Mouse (Mus musculus) forebrain, embryonic 10.5 days (tissue): ENCODE data around the gene Ankrd2. TPM values are rescaled to one million over a fixed set of nuclear protein-coding genes. Genes with fewer than 3 reads are reported as not detected.
A peak's percentile ranks its signal among the peaks of the same experiment; 100 is the strongest.

Experiments used
- DNase-seq: peaks from one replicate; pipeline ENCODE4 v3.0.0-alpha.2; 2017; ENCODE audit warnings: low spot score; ENCODE audit errors: extremely low spot score
- H3K27ac ChIP-seq: fragments of 300-500 bp; sonication (generic); 2 replicates; pipeline ENCODE4 v1.5.1; 2016; ENCODE audit warnings: mild to moderate bottlenecking
- H3K27me3 ChIP-seq: fragments of 300-500 bp; sonication (generic); 2 replicates; pipeline ENCODE4 v1.6.1; 2016; ENCODE audit warnings: mild to moderate bottlenecking; ENCODE audit not compliant: poor library complexity, severe bottlenecking
- H3K36me3 ChIP-seq: fragments of 300-500 bp; sonication (generic); replicated peaks from 2 replicates; pipeline ENCODE4 v1.6.1; 2016; ENCODE audit warnings: mild to moderate bottlenecking, moderate library complexity
- H3K4me1 ChIP-seq: fragments of 300-500 bp; sonication (generic); 2 replicates; pipeline ENCODE4 v1.6.1; 2016
- H3K4me3 ChIP-seq: fragments of 300-500 bp; sonication (generic); 2 replicates; pipeline ENCODE4 v1.5.1; 2016; ENCODE audit warnings: mild to moderate bottlenecking, moderate library complexity
- H3K9me3 ChIP-seq: fragments of 300-500 bp; sonication (generic); 2 replicates; pipeline ENCODE4 v1.6.1; 2016; ENCODE audit warnings: mild to moderate bottlenecking, moderate library complexity
- WGBS: fragments of 180-500 bp; shearing (Covaris S2); methylation state at CpG from one replicate; pipeline ENCODE4 v1.1.7; 2016; 5-methylcytosine and 5-hydroxymethylcytosine counted together
- polyA plus RNA-seq: library from polyadenylated mRNA; unstranded; fragments of >200 nt; fragmentation: Nextera tagmentation; extraction: Ambion mirVana; gene quantifications from 2 replicates; pipeline ENCODE4 v1.2.1, GENCODE M21; 2016

Ankrd2 gene
- polyA plus RNA-seq, 1 experiment from 2014 or later: not detected

DNA sequence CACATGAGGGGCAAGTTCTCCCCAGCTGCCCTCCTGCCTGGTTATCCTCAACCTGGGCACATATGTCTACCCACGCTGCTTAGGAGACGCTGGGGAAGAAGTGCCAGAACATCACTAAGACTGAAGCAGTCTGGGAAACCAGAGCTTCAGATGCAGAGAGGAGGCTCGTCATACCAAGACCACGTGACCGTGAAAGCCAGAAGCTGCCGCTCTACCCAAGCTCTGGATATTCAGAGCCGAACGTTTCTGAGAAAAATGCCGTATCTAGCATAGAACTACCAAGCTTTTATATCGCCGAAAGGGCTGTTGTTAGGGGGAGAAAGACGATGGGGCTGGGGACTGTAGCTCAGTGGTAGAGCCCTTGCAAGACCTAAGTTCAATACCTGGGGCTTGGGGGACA is 2.5 kb downstream of the Ankrd2 start:
- no peaks in the 10 kb centered on the region for H3K9me3 ChIP-seq
- no peak for DNase-seq
- 91% methylated on average over 12 of the region's 12 CpGs for WGBS
- no peak overlapping the region for H3K4me3 ChIP-seq
- H3K27me3 ChIP-seq: peaks cover 19% of the 10 kb centered on the region; the same call in 1 of the 2 replicates
- H3K36me3 ChIP-seq: 0 out of 2 replicates have a peak, but pooled peaks cover 5% of the 10 kb centered on the region
- peaks cover 23% of the 10 kb centered on the region for H3K4me1 ChIP-seq
- H3K27ac ChIP-seq: no peak overlapping the region

DNA sequence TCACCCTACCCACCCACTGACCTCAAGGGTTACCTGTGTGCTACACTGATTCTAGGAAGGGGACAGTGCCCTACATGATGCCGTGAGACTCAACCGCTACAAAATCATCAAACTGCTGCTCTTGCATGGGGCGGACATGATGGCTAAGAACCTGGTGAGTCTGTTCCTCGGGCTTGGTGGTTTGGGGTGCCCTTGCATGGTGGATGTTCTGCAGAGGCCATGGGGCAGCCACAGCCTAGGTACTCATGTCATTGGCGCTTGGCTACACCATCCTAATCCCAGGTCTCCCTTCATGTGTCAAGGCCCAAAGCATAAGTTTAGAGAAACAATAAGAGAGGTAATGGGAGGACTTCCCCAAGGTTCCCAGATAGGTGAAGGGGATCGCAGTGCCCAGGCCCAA is 8.2 kb downstream of the Ankrd2 start:
- H3K4me1 ChIP-seq: peaks cover 13% of the 10 kb centered on the region
- no peaks in the 10 kb centered on the region for H3K9me3 ChIP-seq
- no peak for DNase-seq
- no peaks in the 10 kb centered on the region for H3K36me3 ChIP-seq
- H3K4me3 ChIP-seq: no peak overlapping the region
- H3K27ac ChIP-seq: no peak overlapping the region
- H3K27me3 ChIP-seq: peaks cover 25% of the 10 kb centered on the region; the same call in 1 of the 2 replicates
- WGBS: 92% methylated on average over 6 of the region's 6 CpGs

DNA sequence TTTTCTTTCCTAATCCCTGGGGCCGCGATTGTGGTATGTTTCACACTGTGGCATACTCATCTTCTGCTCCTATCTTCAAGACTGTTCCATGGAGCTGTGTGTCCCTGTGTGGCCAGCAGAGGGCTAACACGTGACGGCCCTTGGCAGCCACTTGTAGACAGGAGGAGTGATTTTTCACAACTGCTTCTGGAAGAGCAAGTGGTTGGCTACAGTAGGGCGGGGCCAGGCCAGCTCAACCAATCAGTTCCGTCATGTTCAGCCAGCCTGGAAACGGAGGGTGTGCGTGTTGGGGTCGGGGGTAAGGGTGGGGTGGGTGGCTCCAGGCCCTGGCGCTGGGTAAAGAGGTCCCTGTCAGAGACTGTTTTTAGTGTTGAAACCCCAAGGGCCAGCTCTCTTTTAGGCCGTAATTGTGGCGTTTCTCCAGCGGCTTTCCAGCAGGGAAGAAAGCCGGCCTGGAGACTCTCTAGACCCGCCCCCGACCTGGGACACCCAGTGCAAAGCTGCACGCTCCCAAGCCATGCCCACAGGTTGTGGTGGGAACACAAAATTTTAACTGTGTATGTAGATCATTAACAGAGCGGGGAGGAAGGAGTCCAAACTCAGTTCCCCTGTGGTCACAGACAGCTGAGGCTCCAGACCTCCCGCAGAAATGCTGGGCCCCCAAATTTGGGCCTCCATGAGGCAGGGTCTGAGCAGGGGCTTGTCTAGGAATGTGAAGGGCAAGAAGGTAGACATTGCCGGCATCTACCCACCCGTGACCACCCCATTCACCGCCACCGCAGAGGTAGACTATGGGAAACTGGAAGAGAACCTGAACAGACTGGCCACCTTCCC is 9.7 kb downstream of the Ankrd2 start, which contains the start of gene Hoga1:
Gene Hoga1, plus strand, starts transcription at position 342 of the 834 bp plus-strand sequence.
- peak within 1 kb of the TSS; percentile 49 for H3K4me3 ChIP-seq
- peaks cover 11% of the 10 kb centered on the region; the same call in 1 of the 2 replicates for H3K27me3 ChIP-seq
- peak; percentile 83 for DNase-seq
- peaks cover 13% of the 10 kb centered on the region for H3K4me1 ChIP-seq
- H3K27ac ChIP-seq: peak within 1 kb of the TSS; percentile 65
- H3K36me3 ChIP-seq: no peaks in the 10 kb centered on the region
- 29% methylated on average over 23 of the region's 23 CpGs for WGBS
- H3K9me3 ChIP-seq: no peaks in the 10 kb centered on the region

DNA sequence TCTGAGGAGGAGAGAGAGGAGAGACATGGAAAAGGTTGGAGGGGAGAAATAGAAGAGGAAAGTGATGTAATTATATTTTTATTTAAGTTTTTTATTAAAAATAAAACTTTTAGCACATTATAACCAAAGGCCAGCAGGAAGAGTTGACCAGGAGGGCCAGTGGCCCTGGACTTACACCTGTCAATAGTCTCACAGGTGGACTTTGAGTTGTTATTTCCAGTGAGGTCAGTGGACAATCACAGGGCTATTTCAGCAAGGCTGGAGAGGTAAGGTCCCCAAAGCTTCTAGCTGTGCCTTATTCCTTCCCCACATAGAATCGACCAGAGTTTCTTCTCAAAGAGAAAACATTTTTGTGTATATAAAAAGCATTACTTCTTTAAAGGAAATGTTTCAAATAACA is 14.5 kb downstream of the Ankrd2 start:
- Histone ChIP-seq H3K27ac (no peak overlapping the region), H3K36me3 (no peaks in the 10 kb centered on the region), H3K9me3 (no peaks in the 10 kb centered on the region), H3K4me1 (peaks cover 19% of the 10 kb centered on the region), H3K4me3 (no peak overlapping the region), H3K27me3 (peaks cover 6% of the 10 kb centered on the region; the same call in 1 of the 2 replicates)
- no peak for DNase-seq
- WGBS: 85% methylated on average over 1 of the region's 1 CpGs

DNA sequence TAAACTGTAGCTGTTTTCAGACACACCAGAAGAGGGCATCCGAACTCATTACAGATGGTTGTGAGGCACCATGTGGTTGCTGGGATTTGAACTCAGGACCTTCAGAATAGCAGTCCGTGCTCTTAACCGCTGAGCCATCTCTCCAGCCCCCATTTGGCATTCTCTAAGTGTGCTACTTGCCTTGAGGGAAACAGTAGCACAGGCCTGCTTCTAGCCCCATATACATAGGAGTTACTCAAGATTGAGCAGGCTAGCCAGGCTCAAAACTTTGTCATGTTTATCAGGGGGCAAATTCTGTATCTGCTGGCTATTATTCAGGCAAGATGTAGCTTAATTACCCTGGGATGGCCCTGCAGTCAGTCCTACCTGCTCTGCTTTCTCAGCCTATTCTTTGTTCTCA is 15.6 kb downstream of the Ankrd2 start:
- peaks cover 8% of the 10 kb centered on the region for H3K4me1 ChIP-seq
- DNase-seq: no peak
- no peak overlapping the region for H3K4me3 ChIP-seq
- no peaks in the 10 kb centered on the region for H3K9me3 ChIP-seq
- H3K27ac ChIP-seq: no peak overlapping the region
- H3K36me3 ChIP-seq: no peaks in the 10 kb centered on the region
- H3K27me3 ChIP-seq: no peaks in the 10 kb centered on the region; the same call in 1 of the 2 replicates
- 90% methylated on average over 3 of the region's 3 CpGs for WGBS

DNA sequence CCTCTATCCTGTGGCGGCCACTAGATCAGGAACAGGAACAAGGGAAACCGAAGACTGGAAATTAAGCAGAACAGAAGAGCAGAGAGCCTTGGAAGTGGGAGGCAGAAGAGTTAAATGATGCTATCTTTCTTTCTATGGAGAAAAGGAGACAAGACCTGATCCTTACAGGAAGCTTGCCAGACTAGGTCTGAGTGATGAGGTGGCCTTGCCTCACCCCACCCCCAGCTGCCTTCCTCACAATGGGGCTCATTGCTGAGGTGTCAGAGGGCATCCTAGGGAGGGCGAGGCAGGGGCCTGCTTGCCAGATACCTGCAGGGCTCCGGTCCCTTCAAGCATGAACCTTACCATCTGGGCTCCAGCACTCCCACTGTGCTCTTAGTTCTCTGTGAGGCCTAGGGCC is 16.1 kb downstream of the Ankrd2 start, which contains the start of gene 4933411K16Rik:
Gene 4933411K16Rik, plus strand, starts transcription at position 301 of the 400 bp plus-strand sequence.
- Histone ChIP-seq H3K4me1 (peaks cover 6% of the 10 kb centered on the region), H3K36me3 (no peaks in the 10 kb centered on the region), H3K4me3 (no peak within 1 kb of the TSS), H3K27ac (no peak within 1 kb of the TSS), H3K27me3 (no peaks in the 10 kb centered on the region), H3K9me3 (no peaks in the 10 kb centered on the region)
- no peak for DNase-seq
- WGBS: 71% methylated on average over 4 of the region's 4 CpGs

DNA sequence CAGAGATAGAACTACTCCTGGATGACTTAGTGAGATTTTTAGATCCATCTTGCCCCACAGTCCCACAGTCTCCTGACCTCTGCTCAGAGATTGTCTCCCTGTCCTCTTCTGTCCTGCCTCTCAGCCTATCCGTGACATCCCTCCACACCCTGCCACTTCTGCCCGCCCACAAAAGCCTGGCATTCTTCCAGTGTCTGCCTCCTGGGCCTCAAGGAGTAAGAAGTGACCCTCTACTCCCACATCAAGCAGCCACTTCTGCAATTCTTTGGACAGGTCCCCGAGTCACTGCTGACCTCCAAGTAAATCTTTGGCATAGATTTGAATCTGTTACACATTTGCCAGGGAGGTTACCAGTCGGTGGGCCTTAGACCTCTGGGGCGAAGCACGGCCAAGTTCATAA is 18.5 kb downstream of the Ankrd2 start:
- H3K9me3 ChIP-seq: no peaks in the 10 kb centered on the region
- no peak overlapping the region for H3K27ac ChIP-seq
- peaks cover 6% of the 10 kb centered on the region for H3K4me1 ChIP-seq
- H3K4me3 ChIP-seq: no peak overlapping the region
- no peaks in the 10 kb centered on the region for H3K36me3 ChIP-seq
- no peak for DNase-seq
- no peaks in the 10 kb centered on the region for H3K27me3 ChIP-seq
- WGBS: 88% methylated on average over 6 of the region's 6 CpGs

DNA sequence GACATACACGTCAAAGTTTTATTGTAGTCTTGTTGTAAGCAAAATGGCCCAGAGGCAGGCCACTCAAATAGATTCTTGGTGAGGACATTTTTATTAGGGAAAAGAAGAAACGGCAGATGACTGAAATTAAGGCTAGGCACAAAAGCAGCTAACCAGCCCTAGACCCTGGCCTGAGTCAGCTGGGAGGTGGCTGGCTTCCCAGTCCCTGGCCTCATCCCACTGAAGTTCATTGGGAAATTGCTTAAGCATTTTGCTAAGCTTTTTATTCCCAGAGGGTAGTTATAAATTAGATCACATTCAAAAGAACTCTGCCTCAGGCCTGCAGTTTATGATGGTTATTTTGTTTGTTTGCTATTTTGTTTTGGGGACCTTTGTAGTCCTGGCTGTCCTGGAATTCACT is 20.1 kb downstream of the Ankrd2 start:
- 98% methylated on average over 2 of the region's 2 CpGs for WGBS
- Histone ChIP-seq H3K4me3 (no peak overlapping the region), H3K27ac (no peak overlapping the region), H3K27me3 (no peaks in the 10 kb centered on the region), H3K36me3 (no peaks in the 10 kb centered on the region), H3K9me3 (no peaks in the 10 kb centered on the region), H3K4me1 (peaks cover 6% of the 10 kb centered on the region)
- DNase-seq: no peak

DNA sequence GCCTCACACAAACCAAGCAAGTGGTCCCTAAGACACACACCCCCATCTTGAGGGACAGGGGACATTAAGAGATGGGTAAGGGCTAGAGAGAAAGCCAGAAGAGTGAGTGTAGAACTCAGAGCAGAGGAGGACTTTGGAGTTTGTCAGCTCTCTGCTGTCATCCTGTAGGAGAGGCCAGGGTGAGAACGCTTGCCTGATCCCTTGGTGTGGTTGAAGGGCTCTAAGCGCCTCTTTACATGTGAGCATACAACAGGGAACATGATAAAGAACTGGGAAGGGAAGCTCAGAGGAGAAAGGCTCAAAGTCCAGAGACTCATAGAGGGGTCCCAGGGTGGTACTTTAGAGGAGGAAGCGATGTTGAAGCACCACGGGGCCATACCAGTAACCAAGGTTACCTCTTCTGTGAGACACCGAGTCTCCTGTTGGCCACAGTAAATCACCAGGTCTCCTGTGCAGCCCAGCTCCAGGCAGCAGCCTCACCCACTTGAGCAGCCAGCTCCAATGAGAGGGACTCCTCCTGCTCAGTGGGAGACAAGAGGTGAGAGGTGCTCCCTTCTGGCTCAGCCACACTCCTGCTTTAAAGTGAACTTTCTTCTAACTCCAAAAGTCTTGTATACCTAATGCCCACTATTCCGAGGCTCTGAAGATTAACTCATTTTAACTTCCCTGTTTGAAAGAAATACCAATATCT is 21.1 kb downstream of the Ankrd2 start:
- Histone ChIP-seq H3K36me3 (no peaks in the 10 kb centered on the region), H3K27me3 (no peaks in the 10 kb centered on the region), H3K9me3 (no peaks in the 10 kb centered on the region), H3K27ac (no peak overlapping the region), H3K4me1 (peaks cover 5% of the 10 kb centered on the region), H3K4me3 (no peak overlapping the region)
- no peak for DNase-seq
- WGBS: 93% methylated on average over 6 of the region's 6 CpGs

DNA sequence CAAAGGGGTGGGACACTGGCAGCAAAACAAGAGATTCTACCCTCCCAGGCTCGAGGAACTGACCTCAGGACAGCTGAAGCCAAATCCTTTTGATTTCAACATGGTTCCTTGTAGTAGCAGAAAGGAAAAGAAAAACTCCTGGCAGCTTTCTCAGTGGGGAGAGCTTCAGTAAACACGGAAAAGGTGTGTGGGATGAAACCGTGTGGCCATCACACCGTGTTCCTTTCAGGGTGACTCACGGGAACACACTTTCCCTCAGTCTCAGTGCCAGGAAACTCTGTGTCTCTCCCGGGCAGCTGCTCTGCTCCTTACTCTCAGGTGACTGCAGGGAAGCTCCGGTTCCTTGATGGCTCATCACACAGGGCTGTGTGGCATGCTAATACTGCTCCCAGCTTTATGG is 22.6 kb downstream of the Ankrd2 start:
- no peak overlapping the region for H3K4me3 ChIP-seq
- H3K9me3 ChIP-seq: no peaks in the 10 kb centered on the region
- H3K4me1 ChIP-seq: no peaks in the 10 kb centered on the region
- no peak for DNase-seq
- H3K36me3 ChIP-seq: no peaks in the 10 kb centered on the region
- 80% methylated on average over 7 of the region's 7 CpGs for WGBS
- no peak overlapping the region for H3K27ac ChIP-seq
- no peaks in the 10 kb centered on the region for H3K27me3 ChIP-seq

DNA sequence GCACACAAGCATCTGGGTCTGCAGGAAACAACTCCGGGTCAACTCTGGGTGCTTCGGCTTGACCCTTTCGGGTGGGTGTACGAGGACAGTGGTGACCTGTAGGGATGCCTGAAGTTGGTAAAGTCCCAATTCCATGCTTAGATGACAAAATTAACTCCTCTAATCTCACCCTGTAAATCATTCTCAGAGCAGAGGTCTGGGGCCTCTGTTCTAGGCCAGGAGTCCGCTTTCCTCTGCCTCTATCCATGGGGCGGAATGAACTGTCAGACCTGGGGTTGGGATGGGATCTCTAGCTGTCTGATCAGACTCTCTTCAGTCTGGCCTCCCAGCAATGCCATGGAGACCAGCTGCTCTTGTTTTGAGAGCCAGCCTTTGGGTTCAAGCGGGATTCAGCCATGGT is 25.6 kb downstream of the Ankrd2 start:
- no peaks in the 10 kb centered on the region for H3K9me3 ChIP-seq
- no peaks in the 10 kb centered on the region for H3K36me3 ChIP-seq
- no peaks in the 10 kb centered on the region for H3K27me3 ChIP-seq
- H3K27ac ChIP-seq: no peak overlapping the region
- 90% methylated on average over 7 of the region's 7 CpGs for WGBS
- no peaks in the 10 kb centered on the region for H3K4me1 ChIP-seq
- no peak for DNase-seq
- no peak overlapping the region for H3K4me3 ChIP-seq

DNA sequence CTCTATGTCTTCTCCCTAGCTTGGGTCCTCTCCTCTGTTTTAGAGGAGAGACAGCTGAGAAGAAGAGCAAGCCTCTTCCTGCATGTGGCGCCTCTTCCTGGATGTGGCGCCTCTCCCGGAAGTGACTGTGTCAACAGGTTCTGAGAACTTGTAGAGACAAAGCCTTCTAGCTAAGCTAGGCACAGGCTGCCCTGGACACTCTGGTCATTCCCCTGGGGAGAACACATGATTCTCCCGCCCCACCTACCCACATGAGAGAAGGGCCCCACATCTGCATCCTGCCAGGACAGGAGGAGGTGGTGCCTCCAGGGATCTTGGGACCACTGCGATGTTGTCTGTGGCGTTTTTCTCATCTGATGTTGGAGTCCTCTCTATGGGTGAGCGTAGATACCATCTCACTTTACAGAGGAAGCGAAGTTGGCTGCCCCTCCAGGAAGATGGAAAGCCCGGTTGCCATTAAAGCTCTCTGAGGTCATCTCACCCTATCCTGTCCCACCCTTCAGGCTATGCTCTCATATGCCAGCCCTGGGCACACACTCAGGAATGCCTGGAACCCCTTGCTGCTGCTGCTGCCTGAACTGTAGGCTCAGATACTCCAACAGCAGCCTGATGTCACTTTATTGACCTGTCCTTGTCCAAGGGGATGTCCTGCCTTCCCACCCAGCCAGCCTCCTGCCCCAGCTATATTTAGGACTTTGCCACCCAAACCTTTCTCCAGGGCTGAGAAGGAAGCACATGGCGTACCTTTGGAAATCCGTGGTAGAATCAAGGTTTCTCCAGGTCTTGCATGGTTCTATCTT is 32.8 kb downstream of the Ankrd2 start:
- no peaks in the 10 kb centered on the region for H3K9me3 ChIP-seq
- H3K27me3 ChIP-seq: no peaks in the 10 kb centered on the region
- no peak overlapping the region for H3K27ac ChIP-seq
- 0 out of 2 replicates have a peak, but pooled peaks cover 4% of the 10 kb centered on the region for H3K4me1 ChIP-seq
- no peak overlapping the region for H3K4me3 ChIP-seq
- 0 out of 2 replicates have a peak, but pooled peaks cover 4% of the 10 kb centered on the region for H3K36me3 ChIP-seq
- 86% methylated on average over 11 of the region's 11 CpGs for WGBS
- DNase-seq: no peak
